Comparison of ENCODE assay signal across 8 mouse cellular contexts in genomic region chr17:26947231-26948100, GRCm38 (mm10). TPM values are rescaled to one million over a fixed set of nuclear protein-coding genes. Genes with fewer than 3 reads are reported as not detected.
DNase-seq lines count a peak whose midpoint lies in the region; ATAC-seq and TF ChIP-seq lines count a peak whose summit lies in the region.

No protein-coding gene starts in this region.

- H3K27me3 ChIP-seq in limb, embryonic 11.5 days (ENCODE audit: control insufficient read depth, insufficient read depth, low read length), result no peaks in the 10 kb centered on the region
- no peaks in the 10 kb centered on the region for H3K27me3 ChIP-seq in stomach, embryonic 15.5 days (replicated peaks)

- peak overlapping the region; percentile 92 for H3K27ac ChIP-seq in gastrocnemius, adult 2 months
- H3K27ac ChIP-seq in limb, embryonic 11.5 days (replicated peaks; ENCODE audit: low read depth, low read length), result no peak overlapping the region; the same call in 1 of the 2 replicates
- H3K27ac ChIP-seq in stomach, embryonic 15.5 days, result peak overlapping the region; percentile 58; the same call in 1 of the 2 replicates

- no peak for ATAC-seq in limb, embryonic 11.5 days (ENCODE audit: insufficient number of reproducible peaks, low FRiP score, low TSS enrichment, low read depth)
- ATAC-seq in stomach, embryonic 15.5 days (ENCODE audit: insufficient read depth, low FRiP score, low read depth), result no peak
- no peak for ATAC-seq in monocyte, adult 5-6 weeks (replicated peaks; ENCODE audit: insufficient number of reproducible peaks, low FRiP score, low TSS enrichment, poor library complexity, severe bottlenecking)

- intact Hi-C loops in gastrocnemius, adult 2 months (cut with DNase I), result loop anchor here (2.0 kb wide), 1 partner anchor 31 kb away; the partner anchor contains the start of gene Kifc5b
- intact Hi-C loops in gastrocnemius, postnatal 14 days (cut with DNase I; ENCODE audit: low total_unique reads), result no loop called here

- 42% methylated on average over 12 of the region's 12 CpGs for WGBS in limb, embryonic 11.5 days
- whole genome bisulfite sequencing in stomach, embryonic 15.5 days, result 60% methylated on average over 12 of the region's 12 CpGs

- H3K9ac ChIP-seq in limb, embryonic 11.5 days (ENCODE audit: low read length), result no peak overlapping the region
- no peak overlapping the region for H3K9ac ChIP-seq in stomach, embryonic 15.5 days

- no peak for TF ChIP-seq CTCF in gastrocnemius, adult 2 months (IDR thresholded peaks at IDR 0.05)

- peak overlapping the region; percentile 80; the same call in 1 of the 2 replicates for H3K4me2 ChIP-seq in limb, embryonic 11.5 days (ENCODE audit: low read depth, severe bottlenecking)
- peak overlapping the region; percentile 68 for H3K4me2 ChIP-seq in stomach, embryonic 15.5 days

- H3K9me3 ChIP-seq in limb, embryonic 11.5 days (ENCODE audit: control insufficient read depth, low read length), result no peaks in the 10 kb centered on the region
- no peaks in the 10 kb centered on the region for H3K9me3 ChIP-seq in stomach, embryonic 15.5 days

- H3K36me3 ChIP-seq in limb, embryonic 11.5 days (ENCODE audit: control insufficient read depth, insufficient read depth, low read length), result no peaks in the 10 kb centered on the region
- H3K36me3 ChIP-seq in stomach, embryonic 15.5 days, result no peaks in the 10 kb centered on the region

- DNase-seq in gastrocnemius, adult 2 months, result no peak
- DNase-seq in gastrocnemius, postnatal 14 days, result no peak
- DNase-seq in right cerebral cortex, postnatal 25 days, result peak; percentile 47
- no peak for DNase-seq in right cerebral cortex, postnatal 36 days (ENCODE audit: low spot score in 2 of 2)
- no peak for DNase-seq in limb, embryonic 11.5 days (ENCODE audit: low spot score)
- DNase-seq in spleen, postnatal 36 days (ENCODE audit: low spot score in 2 of 2), result no peak

- H3K4me1 ChIP-seq in limb, embryonic 11.5 days (ENCODE audit: control insufficient read depth, insufficient read depth, low read length), result peaks cover 44% of the 10 kb centered on the region
- H3K4me1 ChIP-seq in stomach, embryonic 15.5 days, result peaks cover 54% of the 10 kb centered on the region

- H3K4me3 ChIP-seq in gastrocnemius, adult 2 months, result peak overlapping the region; percentile 85
- 0 out of 2 replicates have a peak overlapping the region, but pooled peaks have one; percentile 43 for H3K4me3 ChIP-seq in limb, embryonic 11.5 days (ENCODE audit: low read depth, low read length)
- peak overlapping the region; percentile 39; the same call in 1 of the 2 replicates for H3K4me3 ChIP-seq in stomach, embryonic 15.5 days (replicated peaks)

RNA-seq across cellular contexts. Expression of gene Syngap1, which starts 6.4 kb away (rescaled TPM):
- 1 to 10 TPM; 3.0 to 3.5 TPM for total RNA-seq in gastrocnemius, adult 2 months (2021)
- total RNA-seq in gastrocnemius, postnatal 14 days (2021), result 1 to 10 TPM; 5.8 to 6.1 TPM
- 3.1 and 3.5 TPM in 2 replicates for polyA plus RNA-seq in limb, embryonic 11.5 days (2014; fragmentation: Nextera tagmentation; extraction: Ambion mirVana)
- polyA plus RNA-seq in stomach, embryonic 15.5 days (2015; fragmentation: Nextera tagmentation; extraction: Ambion mirVana), result 2.0 and 2.2 TPM in 2 replicates
- 0.76 to 3.9 TPM (median 0.96 TPM) in 3 replicates for total RNA-seq in monocyte, adult 5-6 weeks (2017)

RNA-seq across cellular contexts. Expression of gene Cuta, which starts 8.1 kb away (rescaled TPM):
- 100 to 1,000 TPM in 1 of 2 experiments, 10 to 100 TPM in 1; 93.8 to 104 TPM for total RNA-seq in gastrocnemius, adult 2 months (2021)
- total RNA-seq in gastrocnemius, postnatal 14 days (2021), result 100 to 1,000 TPM in 1 of 2 experiments, 10 to 100 TPM in 1; 87.0 to 102 TPM
- polyA plus RNA-seq in limb, embryonic 11.5 days (2014; fragmentation: Nextera tagmentation; extraction: Ambion mirVana), result 164 and 170 TPM in 2 replicates
- 179 and 191 TPM in 2 replicates for polyA plus RNA-seq in stomach, embryonic 15.5 days (2015; fragmentation: Nextera tagmentation; extraction: Ambion mirVana)
- 22.8 to 35.9 TPM (median 25.9 TPM) in 3 replicates for total RNA-seq in monocyte, adult 5-6 weeks (2017)

RNA-seq across cellular contexts. Expression of gene Phf1, which starts 14.6 kb away (rescaled TPM):
- 10 to 100 TPM in 1 of 2 experiments, 1 to 10 TPM in 1; 9.2 to 10.7 TPM for total RNA-seq in gastrocnemius, adult 2 months (2021)
- total RNA-seq in gastrocnemius, postnatal 14 days (2021), result 1 to 10 TPM; 4.1 TPM
- polyA plus RNA-seq in limb, embryonic 11.5 days (2014; fragmentation: Nextera tagmentation; extraction: Ambion mirVana), result 4.7 and 5.0 TPM in 2 replicates
- polyA plus RNA-seq in stomach, embryonic 15.5 days (2015; fragmentation: Nextera tagmentation; extraction: Ambion mirVana), result 8.5 and 8.7 TPM in 2 replicates
- 26.2 to 57.6 TPM (median 30.0 TPM) in 3 replicates for total RNA-seq in monocyte, adult 5-6 weeks (2017)

RNA-seq across cellular contexts. Expression of gene Zbtb9, which starts 25.5 kb away (rescaled TPM):
- under 1 TPM; 0.17 to 0.41 TPM for total RNA-seq in gastrocnemius, adult 2 months (2021)
- 1 to 10 TPM; 1.6 to 2.6 TPM for total RNA-seq in gastrocnemius, postnatal 14 days (2021)
- 11.5 and 14.0 TPM in 2 replicates for polyA plus RNA-seq in limb, embryonic 11.5 days (2014; fragmentation: Nextera tagmentation; extraction: Ambion mirVana)
- polyA plus RNA-seq in stomach, embryonic 15.5 days (2015; fragmentation: Nextera tagmentation; extraction: Ambion mirVana), result 13.3 and 14.9 TPM in 2 replicates
- 23.5 to 34.2 TPM (median 32.3 TPM) in 3 replicates for total RNA-seq in monocyte, adult 5-6 weeks (2017)

RNA-seq across cellular contexts. Expression of gene Kifc5b, which starts 30.6 kb away (rescaled TPM):
- total RNA-seq in gastrocnemius, adult 2 months (2021), result under 1 TPM; 0.18 to 0.64 TPM
- 1 to 10 TPM in 1 of 2 experiments, under 1 TPM in 1; 1.00 to 1.0 TPM for total RNA-seq in gastrocnemius, postnatal 14 days (2021)
- 7.3 and 9.8 TPM in 2 replicates for polyA plus RNA-seq in limb, embryonic 11.5 days (2014; fragmentation: Nextera tagmentation; extraction: Ambion mirVana)
- 6.1 and 7.6 TPM in 2 replicates for polyA plus RNA-seq in stomach, embryonic 15.5 days (2015; fragmentation: Nextera tagmentation; extraction: Ambion mirVana)
- 1.5 to 3.2 TPM (median 2.3 TPM) in 3 replicates for total RNA-seq in monocyte, adult 5-6 weeks (2017)
